Mouse (Mus musculus): ENCODE measurements around the gene Grwd1. TPM values are rescaled to one million over a fixed set of nuclear protein-coding genes. Genes with fewer than 3 reads are reported as not detected.

The Grwd1 gene
- polyA plus RNA-seq, 1 experiment from 2014 or later: 43.1 TPM

DNA sequence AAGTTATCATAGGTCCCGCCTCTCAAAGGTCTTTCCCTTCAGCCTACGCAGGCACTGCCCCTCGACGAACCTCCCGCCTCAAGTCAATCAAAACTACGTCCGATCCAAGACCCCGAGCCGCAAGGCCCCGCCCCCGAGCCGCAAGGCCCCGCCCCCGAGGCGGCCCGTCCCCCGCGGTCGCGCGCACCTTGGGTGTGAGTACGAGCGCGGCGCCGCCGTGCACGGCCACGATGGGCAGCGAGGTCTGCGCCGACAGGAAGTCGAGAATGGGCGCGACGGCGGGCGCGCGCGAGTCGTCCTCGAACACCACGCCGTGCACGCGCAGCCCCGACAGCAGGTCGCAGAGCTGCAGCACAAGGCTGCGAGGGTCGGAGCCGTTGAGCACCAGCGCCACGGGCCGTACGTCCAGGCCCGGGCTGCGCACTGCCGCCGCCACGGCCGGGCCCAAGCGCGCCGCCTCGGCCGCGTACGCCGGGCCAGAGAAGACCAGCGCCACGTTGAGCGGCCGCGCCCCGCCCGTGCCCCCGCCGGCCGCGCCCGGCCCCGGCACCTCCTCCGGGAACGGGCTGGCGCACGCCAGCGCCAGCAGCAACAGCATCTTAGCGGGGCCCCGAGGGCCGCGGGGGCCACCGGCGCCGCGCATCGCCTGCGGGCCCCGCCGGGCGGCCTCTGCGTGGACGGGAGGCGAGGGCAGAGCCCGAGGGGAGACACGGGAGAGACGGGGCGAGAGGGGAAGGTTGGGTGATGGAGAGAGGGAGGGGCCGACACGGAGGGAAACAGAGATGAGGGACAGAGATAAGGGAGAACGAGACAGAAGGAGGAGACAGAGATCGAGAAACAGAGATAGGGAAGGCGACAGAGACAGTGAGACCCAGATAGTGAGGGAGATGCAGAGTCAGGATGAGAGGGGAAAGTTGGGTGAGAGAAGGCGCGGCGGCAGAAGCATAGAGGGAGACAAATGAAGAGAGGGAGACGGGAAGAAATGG, 35.5 kb upstream of the Grwd1 start:
- H3K9me3 ChIP-seq: no peaks in the 10 kb centered on the region
- no peaks in the 10 kb centered on the region for H3K27me3 ChIP-seq
- no peaks in the 10 kb centered on the region for H3K36me3 ChIP-seq
- H3K27ac ChIP-seq (replicated peaks): peak overlapping the region; percentile 67
- H3K9ac ChIP-seq: peak overlapping the region; percentile 73
- ATAC-seq (ENCODE audit: low FRiP score, low read depth): peak; percentile 46
- H3K4me3 ChIP-seq: peak overlapping the region; percentile 59
- H3K4me2 ChIP-seq: peak overlapping the region; percentile 71
- 1% methylated on average over 110 of the region's 117 CpGs for WGBS
- peaks cover 40% of the 10 kb centered on the region for H3K4me1 ChIP-seq (replicated peaks)

DNA sequence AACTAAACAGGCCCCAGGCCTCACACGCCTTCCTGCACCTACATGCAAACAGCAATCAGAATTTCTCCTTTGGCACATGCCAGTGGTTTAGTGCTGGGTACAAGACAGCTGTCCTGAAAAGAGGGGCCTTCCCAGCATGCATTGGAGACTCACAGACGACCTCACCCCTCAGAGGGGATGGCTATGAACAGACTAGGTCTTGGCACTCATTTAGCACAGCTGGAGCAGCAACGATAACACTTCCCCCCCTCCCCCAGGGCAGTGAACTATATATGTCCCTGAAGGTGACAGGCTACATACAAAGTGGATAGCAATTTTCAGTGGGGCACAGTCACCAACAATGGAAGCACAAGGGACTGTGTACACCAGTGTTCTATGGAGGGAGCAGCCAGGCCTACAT, 33.7 kb upstream of the Grwd1 start:
- H3K36me3 ChIP-seq: no peaks in the 10 kb centered on the region
- no peak overlapping the region for H3K4me3 ChIP-seq
- 62% methylated on average over 3 of the region's 3 CpGs for WGBS
- no peaks in the 10 kb centered on the region for H3K9me3 ChIP-seq
- no peak overlapping the region for H3K4me2 ChIP-seq
- no peaks in the 10 kb centered on the region for H3K27me3 ChIP-seq
- H3K9ac ChIP-seq: no peak overlapping the region
- ATAC-seq (ENCODE audit: low FRiP score, low read depth): no peak
- H3K4me1 ChIP-seq (replicated peaks): peaks cover 27% of the 10 kb centered on the region
- H3K27ac ChIP-seq (replicated peaks): no peak overlapping the region

- no peak overlapping the region for H3K4me3 ChIP-seq
- peaks cover 16% of the 10 kb centered on the region for H3K4me1 ChIP-seq (replicated peaks)
- no peak overlapping the region for H3K9ac ChIP-seq
- H3K27ac ChIP-seq (replicated peaks): no peak overlapping the region
- no peaks in the 10 kb centered on the region for H3K9me3 ChIP-seq
- H3K36me3 ChIP-seq: no peaks in the 10 kb centered on the region
- WGBS: 89% methylated on average over 7 of the region's 7 CpGs
- H3K27me3 ChIP-seq: no peaks in the 10 kb centered on the region; the same call in 1 of the 2 replicates
- no peak overlapping the region for H3K4me2 ChIP-seq
- no peak for ATAC-seq (ENCODE audit: low FRiP score, low read depth)
These were observed 32.1 kb upstream of the Grwd1 start for GRCm38 (mm10) chr7:45862804-45863203.

- H3K4me3 ChIP-seq: no peak overlapping the region
- 54% methylated on average over 4 of the region's 4 CpGs for WGBS
- H3K9me3 ChIP-seq: no peaks in the 10 kb centered on the region
- H3K36me3 ChIP-seq: no peaks in the 10 kb centered on the region
- no peak for ATAC-seq (ENCODE audit: low FRiP score, low read depth)
- 0 out of 2 replicates have a peak, but pooled peaks cover 15% of the 10 kb centered on the region for H3K4me1 ChIP-seq (replicated peaks)
- peaks cover 2% of the 10 kb centered on the region; the same call in 1 of the 2 replicates for H3K27me3 ChIP-seq
- no peak overlapping the region for H3K27ac ChIP-seq (replicated peaks)
- H3K9ac ChIP-seq: no peak overlapping the region
- no peak overlapping the region for H3K4me2 ChIP-seq
These were observed 28.3 kb upstream of the Grwd1 start for GRCm38 (mm10) chr7:45859008-45859407.

- Histone ChIP-seq H3K27ac (replicated peaks) (no peak overlapping the region), H3K4me2 (peak overlapping the region; percentile 48), H3K36me3 (no peaks in the 10 kb centered on the region), H3K4me1 (replicated peaks) (0 out of 2 replicates have a peak, but pooled peaks cover 15% of the 10 kb centered on the region), H3K9ac (0 out of 2 replicates have a peak overlapping the region, but pooled peaks have one; percentile 20), H3K9me3 (no peaks in the 10 kb centered on the region), H3K27me3 (peaks cover 2% of the 10 kb centered on the region; the same call in 1 of the 2 replicates), H3K4me3 (peak overlapping the region; percentile 22)
- 6% methylated on average over 28 of the region's 30 CpGs for WGBS
- ATAC-seq (ENCODE audit: low FRiP score, low read depth): peak; percentile 32; the same call in 1 of the 2 replicates
These were observed 26.5 kb upstream of the Grwd1 start for GRCm38 (mm10) chr7:45856950-45857901.

GRCm38 (mm10) chr7:45853089-45853488, 22.3 kb upstream of the Grwd1 start:
- Histone ChIP-seq H3K27me3 (0 out of 2 replicates have a peak, but pooled peaks cover 9% of the 10 kb centered on the region), H3K4me1 (replicated peaks) (0 out of 2 replicates have a peak, but pooled peaks cover 10% of the 10 kb centered on the region), H3K9ac (no peak overlapping the region), H3K36me3 (no peaks in the 10 kb centered on the region), H3K9me3 (no peaks in the 10 kb centered on the region), H3K27ac (replicated peaks) (no peak overlapping the region), H3K4me2 (no peak overlapping the region), H3K4me3 (no peak overlapping the region)
- ATAC-seq (ENCODE audit: low FRiP score, low read depth): no peak
- WGBS: 83% methylated on average over 12 of the region's 12 CpGs

DNA sequence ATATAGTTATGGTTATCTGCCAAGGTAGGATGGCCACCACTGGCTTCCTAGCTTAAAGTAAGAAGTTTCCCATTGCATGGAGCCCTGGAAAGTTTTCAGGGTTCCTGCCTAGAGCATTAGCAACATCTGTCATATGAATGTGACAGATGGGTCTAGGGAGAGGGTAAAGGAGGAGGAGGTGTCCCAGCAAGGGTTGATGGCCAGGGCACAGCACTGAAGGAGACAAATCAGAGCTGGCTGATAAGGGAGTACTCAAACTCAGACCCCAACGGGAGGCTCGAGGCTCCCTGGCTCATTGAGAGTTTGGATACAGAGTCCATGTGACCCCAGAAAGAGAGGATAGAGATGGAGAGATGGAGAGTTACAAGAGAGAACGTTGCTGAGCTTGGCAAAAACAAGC, 19.9 kb upstream of the Grwd1 start:
- H3K27me3 ChIP-seq: 0 out of 2 replicates have a peak, but pooled peaks cover 7% of the 10 kb centered on the region
- WGBS: 75% methylated on average over 3 of the region's 3 CpGs
- no peak overlapping the region for H3K4me3 ChIP-seq
- no peaks in the 10 kb centered on the region for H3K4me1 ChIP-seq (replicated peaks)
- H3K27ac ChIP-seq (replicated peaks): no peak overlapping the region
- H3K9me3 ChIP-seq: no peaks in the 10 kb centered on the region
- H3K4me2 ChIP-seq: no peak overlapping the region
- no peaks in the 10 kb centered on the region for H3K36me3 ChIP-seq
- ATAC-seq (ENCODE audit: low FRiP score, low read depth): no peak
- H3K9ac ChIP-seq: no peak overlapping the region

DNA sequence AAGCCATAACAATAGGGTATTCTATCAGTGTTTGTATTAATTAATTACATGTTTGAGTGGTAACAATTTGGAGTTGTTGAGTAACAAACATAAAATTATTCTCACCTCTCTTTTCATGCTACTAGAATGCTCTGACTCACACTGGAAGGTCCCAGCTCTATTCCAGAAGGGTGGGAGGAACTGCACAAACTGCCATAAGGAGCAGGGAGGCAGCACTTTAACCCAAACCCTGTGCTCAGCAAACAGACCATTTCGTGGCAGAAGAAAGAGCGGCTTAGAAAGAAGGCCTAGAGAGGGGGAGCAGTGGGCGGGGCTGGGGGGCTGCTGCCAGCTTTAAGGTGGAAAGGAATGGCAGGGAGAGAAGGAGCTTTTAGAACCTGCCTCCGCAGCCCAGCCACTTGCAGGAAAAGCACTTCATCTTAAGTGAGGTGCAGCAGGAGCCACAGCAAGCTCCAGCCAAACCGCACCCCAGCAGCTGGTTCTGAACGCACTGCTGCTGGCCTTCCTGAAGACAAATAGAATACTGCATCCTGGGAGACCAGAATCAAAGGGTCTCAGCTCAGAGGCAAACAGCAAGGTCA, 17.8 kb upstream of the Grwd1 start:
- H3K27me3 ChIP-seq: peaks cover 9% of the 10 kb centered on the region; the same call in 1 of the 2 replicates
- no peak overlapping the region for H3K27ac ChIP-seq (replicated peaks)
- H3K4me2 ChIP-seq: no peak overlapping the region
- no peak overlapping the region for H3K4me3 ChIP-seq
- peak; percentile 34; the same call in 1 of the 2 replicates for ATAC-seq (ENCODE audit: low FRiP score, low read depth)
- H3K9me3 ChIP-seq: no peaks in the 10 kb centered on the region
- no peaks in the 10 kb centered on the region for H3K36me3 ChIP-seq
- WGBS: 14% methylated on average over 6 of the region's 6 CpGs
- H3K4me1 ChIP-seq (replicated peaks): no peaks in the 10 kb centered on the region
- no peak overlapping the region for H3K9ac ChIP-seq

DNA sequence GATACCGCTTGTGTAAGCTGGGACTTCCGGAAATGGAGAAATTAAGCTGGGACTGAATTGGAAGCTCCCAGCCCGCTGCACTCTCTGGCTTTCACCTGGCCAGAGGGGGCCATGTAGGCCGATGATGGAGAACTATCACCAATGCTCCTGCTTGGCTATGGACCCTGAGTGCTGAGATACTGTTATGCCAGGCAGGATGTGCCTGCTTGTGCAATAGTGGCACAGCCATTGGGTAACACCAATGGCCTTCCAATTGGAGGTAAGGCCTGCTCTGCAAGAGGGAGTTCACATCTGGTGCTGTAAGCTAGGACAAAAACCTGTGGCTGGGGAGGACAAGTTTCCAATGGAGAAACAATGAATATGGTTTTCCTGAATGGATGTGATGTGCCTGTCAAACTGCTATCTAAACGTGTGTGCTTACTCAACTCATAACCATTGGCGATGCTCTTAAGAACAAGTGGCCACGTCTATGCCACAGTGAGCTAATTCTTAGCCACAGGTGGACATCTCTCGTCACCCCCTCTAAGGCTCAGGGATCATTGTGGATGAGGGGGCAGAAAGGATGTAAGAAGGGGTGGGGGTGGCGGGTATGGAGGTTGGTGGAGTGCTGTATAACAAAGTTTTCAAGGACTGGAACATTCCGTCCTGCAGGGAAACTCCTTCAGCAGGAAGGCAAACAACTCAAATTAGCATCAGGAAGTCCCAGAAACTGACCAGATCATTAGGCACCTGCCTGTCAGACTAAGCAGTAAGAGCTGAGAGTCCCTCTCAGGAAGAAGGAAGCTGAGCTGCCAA, 12.4 kb upstream of the Grwd1 start:
- Histone ChIP-seq H3K36me3 (0 out of 2 replicates have a peak, but pooled peaks cover 3% of the 10 kb centered on the region), H3K9ac (no peak overlapping the region), H3K27ac (replicated peaks) (no peak overlapping the region), H3K27me3 (peaks cover 22% of the 10 kb centered on the region), H3K4me2 (no peak overlapping the region), H3K9me3 (no peaks in the 10 kb centered on the region), H3K4me1 (replicated peaks) (no peaks in the 10 kb centered on the region), H3K4me3 (no peak overlapping the region)
- WGBS: 89% methylated on average over 10 of the region's 10 CpGs
- no peak for ATAC-seq (ENCODE audit: low FRiP score, low read depth)

DNA sequence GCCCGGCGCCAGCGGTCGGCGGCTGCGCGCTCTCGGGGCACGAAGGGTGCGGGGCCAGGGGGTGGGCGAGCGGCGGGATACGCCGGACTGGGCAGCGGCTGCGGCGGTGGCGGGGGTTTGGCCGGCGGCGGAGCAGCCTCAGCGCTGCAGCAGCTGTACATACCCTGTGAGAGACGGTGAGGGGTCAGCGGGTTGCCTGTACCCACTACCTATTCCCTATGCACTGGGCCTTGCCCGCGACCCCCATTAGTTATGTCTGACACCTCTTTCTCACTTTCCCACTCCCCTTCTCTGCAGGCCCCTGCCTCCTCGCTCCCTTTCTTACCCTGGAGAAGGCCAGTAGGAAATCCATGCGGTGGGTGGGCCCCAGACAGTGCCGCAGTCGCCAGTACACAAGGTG, 3.2 kb upstream of the Grwd1 start:
- H3K4me2 ChIP-seq: peak overlapping the region; percentile 47
- ATAC-seq (ENCODE audit: low FRiP score, low read depth): no peak
- no peaks in the 10 kb centered on the region for H3K36me3 ChIP-seq
- H3K27ac ChIP-seq (replicated peaks): no peak overlapping the region
- no peaks in the 10 kb centered on the region for H3K9me3 ChIP-seq
- H3K4me3 ChIP-seq: peak overlapping the region; percentile 28
- no peak overlapping the region for H3K9ac ChIP-seq
- peaks cover 37% of the 10 kb centered on the region for H3K4me1 ChIP-seq (replicated peaks)
- WGBS: 5% methylated on average over 9 of the region's 31 CpGs
- H3K27me3 ChIP-seq: peaks cover 64% of the 10 kb centered on the region
